Mouse (Mus musculus): ENCODE measurements at regions not wholly inside any gene's neighbourhood (a gene's known extent, or its start where the extent isn't known, plus 50 kb on each side); places are given as distances from the start of the nearest gene placed in this dataset.
"Not testable (repeated sequence)": the region's sequence is repeated elsewhere in the genome, so short reads cannot be mapped to it uniquely, and the experiment has no call there.

DNA sequence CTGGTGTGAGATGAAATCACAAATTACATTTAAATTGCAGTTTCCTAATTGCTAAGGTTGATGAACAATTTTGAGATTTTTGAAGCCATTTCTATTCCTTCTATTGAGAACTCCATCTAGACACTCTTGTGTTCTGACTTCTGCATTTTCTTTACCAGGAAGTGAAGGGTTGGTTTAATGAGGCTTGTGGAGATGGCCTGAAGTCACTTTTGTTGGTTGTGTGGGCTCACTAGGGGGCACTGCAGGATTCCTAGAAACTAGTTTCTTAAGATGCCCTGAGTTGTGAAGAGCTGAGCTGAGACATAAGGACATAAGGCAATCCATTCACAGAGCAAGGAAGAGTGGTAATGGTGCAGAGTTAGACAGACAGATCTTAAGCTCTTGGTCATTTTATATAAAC lies 713.7 kb upstream of the Olfr1507 start:
- TF ChIP-seq POLR2A (IDR thresholded peaks at IDR 0.05; ENCODE audit: low read depth, low read length); CTCF (IDR thresholded peaks at IDR 0.05; ENCODE audit: extremely low read depth, insufficient read depth, insufficient read length, insufficient replicate concordance): not testable (repeated sequence)

All from spleen, adult 2 months (tissue).